Mouse (Mus musculus) liver, postnatal 0 days (tissue): ENCODE data around the gene Eif3d.

ENCODE experiments used
- CTCF ChIP-seq: sonication (generic); IDR thresholded peaks from 2 replicates; pipeline ENCODE4 v1.5.1; 2016; ENCODE audit warnings: antibody characterized with exemption, low read depth
- EP300 ChIP-seq: IDR thresholded peaks from 2 replicates; pipeline ENCODE4 v1.6.1; 2016; ENCODE audit warnings: antibody characterized with exemption, low read depth, mild to moderate bottlenecking

DNA sequence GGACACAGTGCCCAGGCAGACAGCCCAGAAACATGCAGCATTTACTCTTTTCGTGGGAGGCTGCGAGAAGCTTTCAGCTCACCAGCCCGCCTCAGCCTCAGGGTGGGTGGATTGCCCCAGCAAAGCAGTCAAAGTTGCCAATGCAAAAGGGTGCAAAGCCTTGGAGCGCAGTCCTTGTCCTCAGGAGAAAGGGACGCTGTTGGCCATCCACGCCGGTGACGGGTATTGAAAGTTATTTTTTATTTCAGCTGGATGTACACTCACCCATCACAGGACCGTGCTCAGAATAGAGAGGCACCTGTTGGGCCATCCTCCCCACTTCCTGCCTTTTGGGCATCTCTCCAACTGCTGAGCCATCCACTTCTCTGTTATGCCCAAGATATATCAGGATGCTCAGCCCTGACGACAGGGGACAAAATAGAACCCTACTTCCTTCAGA, 8.8 kb upstream of the Eif3d start:
- TF ChIP-seq EP300 (no peak), CTCF (no peak)
